Mouse (Mus musculus) cerebellum, adult 9-10 months (tissue): Measurements from ENCODE around the gene Efcab2.
A peak's percentile ranks its signal among the peaks of the same experiment; 100 is the strongest.
"Not testable (repeated sequence)": the region's sequence is repeated elsewhere in the genome, so short reads cannot be mapped to it uniquely, and the experiment has no call there.

Source experiments
- DNase-seq: peaks from one replicate; pipeline ENCODE4 v3.0.0; 2022

Efcab2 gene

DNA sequence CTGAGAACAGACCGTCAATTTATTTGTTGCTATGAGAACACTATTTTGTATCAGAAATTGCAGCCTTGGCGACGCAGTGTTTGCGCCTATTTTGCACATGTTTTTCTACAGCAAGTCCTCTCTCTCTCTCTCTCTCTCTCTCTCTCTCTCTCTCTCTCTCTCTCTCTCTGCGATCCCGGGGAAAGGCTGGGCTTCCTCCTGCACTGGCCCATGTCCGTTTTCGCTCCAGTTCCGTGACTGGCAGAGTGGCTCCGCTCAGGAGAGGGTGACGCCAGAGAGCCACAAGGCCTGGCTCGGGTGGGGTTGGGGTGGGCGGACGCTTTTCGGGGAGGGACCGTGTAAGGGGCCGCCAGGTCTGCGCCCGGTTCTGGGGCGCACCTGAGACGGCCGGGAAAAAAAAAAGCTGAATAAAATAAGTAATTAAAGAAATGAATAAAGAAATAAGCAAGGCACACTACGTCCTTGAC is 407 bp upstream of the Efcab2 start:
- DNase-seq, result peak; percentile 90

DNA sequence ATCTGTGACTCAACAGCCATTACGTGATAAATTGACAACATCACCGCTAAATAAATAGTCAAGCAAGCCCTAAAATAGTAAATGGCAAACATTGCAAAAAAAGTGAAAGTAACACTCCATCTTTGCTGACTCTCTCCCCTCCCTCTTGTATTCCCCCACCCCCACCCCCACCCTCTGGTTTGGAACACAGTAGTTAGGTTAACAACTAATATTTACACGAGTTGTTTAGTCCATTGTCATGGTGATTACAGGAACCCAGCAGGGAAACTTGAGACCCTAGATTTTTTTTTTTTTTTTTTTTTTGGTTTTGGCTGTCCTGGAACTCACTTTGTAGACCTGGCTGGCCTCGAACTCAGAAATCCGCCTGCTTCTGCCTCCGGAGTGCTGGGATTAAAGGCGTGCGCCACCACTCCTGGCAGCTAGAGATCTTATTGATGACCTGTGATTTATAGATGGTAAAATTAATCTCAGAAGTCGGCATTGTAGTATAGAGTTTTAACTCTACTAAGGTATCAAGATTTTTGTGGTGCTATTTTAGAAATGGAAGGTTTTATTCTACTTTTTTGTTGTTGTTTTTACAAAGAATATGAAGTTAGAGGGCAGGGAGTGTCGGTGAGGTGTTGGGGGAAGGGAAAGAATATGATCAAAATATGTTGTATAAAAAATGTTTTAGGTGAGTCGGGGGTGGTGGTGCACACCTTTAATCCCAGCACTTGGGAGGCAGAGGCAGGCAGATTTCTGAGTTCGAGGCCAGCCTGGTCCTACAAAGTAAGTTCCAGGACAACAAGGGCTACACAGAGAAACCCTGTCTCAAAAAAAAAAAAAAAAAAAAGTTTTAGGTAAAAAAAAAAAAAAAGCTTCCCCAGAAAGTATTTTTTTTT is 1.1 kb downstream of the Efcab2 start:
- DNase-seq, result peak; percentile 61

DNA sequence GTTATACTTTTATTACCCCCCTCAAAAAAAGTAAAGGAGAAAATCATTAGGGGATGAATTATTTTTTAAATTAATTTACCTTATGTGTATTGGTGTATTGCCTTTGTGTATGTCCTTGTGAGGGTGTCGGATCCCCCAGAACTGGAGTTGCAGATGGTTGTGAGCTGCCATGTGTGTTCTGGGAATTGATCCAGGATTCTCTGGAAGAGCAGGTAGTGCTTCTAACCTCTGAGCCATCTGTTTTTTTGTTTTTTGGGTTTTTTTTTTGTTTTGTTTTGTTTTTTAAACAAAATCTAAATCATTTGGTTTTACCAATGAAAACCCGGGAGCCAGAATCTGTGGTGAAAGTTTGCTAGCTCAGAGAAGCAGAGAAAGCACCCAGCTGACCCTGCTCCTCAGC is 1.8 kb downstream of the Efcab2 start:
- DNase-seq, result peak; percentile 81

DNA sequence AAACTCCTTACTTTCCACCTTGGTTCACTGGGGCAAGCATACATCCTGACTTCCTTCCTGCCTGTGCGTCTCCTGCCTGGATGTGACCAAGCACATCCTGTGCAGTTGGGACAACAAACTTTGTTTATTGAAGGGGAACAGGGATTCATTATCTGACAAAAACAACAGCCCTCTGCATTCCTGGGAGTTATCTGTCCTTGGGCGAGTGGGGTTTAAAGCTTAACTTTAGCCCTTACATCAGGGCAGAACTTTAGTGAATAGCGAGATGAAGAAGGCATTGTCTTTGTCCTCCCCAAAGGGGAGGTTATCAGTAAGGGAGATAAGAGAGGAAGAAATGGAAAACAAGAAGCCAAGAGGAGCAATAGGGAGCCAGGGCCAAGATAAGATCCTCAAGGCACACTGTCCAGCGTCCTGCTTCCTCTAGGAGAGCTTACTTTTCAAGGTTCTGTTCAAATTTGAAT is 3.0 kb downstream of the Efcab2 start:
- peak; percentile 30 for DNase-seq

DNA sequence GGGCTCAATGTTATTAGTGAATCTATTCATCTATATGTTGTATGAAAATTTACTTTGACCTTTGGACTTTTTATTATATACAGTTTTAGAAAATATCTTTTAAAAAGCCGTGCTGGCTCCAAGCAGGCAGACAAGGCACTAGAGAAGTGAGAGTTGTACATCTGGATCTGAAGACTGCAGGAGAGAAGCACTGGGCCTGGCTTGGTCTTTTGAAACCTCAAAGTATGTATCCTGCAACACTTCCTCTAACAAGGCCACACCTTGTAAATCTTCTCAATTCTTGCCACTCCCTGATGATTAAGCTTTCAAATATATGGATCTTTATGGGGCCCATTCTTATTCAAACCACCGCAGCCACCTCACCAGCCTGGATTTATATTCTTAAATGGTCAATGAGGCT is 7.5 kb downstream of the Efcab2 start:
- not testable (repeated sequence) for DNase-seq

DNA sequence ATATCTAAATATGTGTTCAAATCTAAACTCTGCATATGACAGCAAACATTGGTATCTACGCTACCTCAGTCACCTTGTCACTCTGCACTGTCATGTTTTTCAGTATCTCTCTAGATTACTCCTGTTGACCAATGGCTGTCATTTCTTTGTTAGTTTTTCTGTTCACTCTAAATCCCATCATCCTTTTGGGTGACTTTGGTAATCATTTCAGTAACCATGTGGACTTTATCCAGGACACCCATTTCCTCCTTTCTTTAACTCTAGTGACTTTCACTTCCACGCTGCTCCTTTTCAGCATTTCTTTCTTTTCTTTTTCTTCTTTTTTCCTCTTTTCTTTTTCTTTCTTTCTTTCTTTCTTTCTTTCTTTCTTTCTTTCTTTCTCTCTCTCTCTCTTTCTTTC is 13.7 kb downstream of the Efcab2 start:
- no peak for DNase-seq

DNA sequence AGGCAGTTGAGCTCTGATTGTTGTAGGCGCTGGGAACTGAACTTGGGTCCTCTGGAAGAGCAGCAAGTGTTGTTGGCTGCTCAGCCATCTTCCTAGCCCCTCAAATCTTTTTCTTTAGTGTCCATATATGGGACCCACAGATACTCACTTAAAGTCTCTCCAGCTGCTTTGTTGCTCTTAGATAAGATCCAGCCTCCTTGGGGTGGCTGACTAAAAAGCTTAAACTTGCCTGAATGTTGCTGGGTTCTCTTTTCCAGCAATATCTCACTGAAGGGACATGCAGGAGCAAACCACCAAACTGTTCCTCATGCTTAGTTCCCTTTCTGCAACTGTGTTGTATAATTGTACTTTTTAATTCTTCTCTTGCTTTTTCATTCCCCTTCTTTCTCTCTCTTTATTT is 17.8 kb downstream of the Efcab2 start:
- no peak for DNase-seq

DNA sequence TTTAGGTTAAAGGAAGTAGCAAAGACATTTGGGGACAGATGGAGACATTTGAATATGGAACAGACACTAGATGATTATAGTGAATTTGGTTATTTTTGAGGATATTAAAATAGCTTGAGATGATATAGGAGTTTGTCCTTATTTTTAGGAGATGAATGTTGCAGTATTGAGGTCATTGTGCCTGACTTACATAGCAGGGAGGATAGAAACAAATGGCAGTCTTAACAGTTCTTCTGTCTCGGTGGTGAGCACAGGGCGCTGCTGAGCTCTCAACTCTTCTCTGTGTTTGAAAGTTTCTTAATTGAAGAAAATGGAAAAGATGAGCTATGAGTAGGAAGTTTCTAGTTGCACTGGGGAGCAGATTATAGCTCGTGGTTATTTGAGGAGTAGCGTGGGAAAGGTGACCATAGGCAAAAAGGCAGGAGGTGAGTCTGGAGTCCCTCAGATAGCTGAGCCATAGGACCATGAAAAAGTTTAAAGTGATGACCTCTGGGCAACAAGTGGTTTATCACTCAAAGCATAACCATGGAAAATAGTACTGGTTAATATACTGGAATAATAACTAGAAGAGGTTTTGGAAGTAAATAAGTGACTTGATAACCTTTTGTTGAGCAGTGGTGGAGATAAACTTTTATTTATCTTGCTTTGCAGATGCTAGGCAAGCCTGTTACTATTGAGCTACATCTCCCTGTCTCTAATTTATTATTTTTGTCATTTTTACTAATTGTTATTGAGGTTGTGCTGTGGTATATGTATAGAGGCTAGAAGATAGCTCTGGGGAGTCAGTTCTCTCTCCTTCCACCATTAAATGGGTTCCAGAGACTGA is 25.9 kb downstream of the Efcab2 start:
- no peak for DNase-seq

DNA sequence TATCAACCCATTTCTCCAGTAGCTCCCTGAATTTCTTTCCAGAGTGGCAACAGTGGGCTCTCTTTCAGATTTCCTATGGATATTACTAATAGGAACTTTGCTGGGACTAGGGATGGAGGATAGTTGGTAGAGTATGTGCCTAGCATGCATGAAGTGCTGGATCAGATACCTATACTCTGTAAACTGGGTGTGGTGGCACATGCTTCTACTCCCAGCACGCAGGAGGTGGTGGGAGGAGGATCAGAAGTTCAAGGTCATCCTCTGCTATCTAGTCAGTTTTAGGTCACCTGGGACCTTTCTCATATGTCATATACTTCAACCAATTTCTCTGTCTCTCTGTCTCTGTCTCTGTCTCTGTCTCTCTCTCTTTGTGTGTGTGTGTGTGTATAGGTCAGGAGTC is 27.7 kb downstream of the Efcab2 start:
- no peak for DNase-seq

DNA sequence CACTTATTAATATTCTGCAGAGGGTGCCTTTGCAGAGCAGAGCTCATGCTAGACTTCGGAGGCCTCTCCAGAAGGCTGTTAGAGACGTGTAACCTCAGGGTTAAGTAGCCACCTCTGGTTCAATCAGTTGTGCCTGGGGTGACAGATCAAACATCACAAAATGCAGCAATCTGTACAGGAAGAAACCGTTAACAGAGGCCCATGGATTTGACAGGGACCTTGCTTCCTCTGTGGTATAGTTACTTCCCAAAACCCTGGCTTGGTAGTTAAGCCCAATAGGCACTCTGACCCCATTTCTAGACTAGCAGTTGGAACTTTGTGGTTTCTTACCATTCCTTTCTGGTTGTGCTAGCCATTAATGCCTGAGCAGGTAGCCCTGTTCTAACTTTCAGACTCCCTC is 38.5 kb downstream of the Efcab2 start:
- no peak for DNase-seq

DNA sequence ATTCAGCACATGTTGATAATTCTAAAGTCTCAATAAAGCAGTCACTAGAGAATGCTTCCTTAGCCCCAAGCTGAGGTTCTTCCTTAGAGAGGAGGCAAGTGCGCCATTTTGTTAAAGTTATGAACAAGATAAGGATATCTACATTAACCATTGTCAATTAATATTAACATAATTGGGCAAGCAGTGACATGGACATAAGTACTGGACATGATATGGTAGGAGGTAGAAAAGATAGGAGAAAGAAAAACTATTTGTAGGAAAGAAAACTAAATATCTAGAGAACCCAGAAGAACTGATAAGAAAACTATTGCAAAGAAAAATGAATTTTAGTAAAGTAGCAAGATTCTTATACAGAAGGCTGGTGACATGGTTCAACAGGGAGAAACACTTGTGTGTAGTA is 41.2 kb downstream of the Efcab2 start:
- no peak for DNase-seq

DNA sequence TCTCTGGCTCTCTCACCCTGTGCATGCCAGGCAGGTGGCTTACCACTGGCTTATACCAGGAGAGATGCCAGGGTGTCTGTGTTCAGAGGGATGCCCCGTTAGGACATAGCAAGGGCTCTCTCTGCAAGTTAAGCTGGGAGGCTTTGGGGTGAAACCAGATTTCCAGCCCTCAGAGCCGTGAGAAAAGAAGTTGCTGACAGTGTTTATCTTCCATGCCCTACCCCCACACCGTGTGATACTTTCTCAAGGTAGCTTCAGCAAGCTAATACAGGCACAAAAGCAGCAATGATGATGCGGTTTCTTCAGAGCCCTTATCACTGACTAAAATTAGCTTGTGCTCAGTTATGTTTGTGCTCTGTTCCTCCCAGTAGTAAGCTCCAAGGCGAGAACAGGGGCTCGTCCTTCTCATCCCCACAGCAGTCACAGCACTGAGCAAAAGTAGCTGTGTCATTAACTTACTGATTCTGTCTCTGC is 42.4 kb downstream of the Efcab2 start:
- DNase-seq, result peak; percentile 57

DNA sequence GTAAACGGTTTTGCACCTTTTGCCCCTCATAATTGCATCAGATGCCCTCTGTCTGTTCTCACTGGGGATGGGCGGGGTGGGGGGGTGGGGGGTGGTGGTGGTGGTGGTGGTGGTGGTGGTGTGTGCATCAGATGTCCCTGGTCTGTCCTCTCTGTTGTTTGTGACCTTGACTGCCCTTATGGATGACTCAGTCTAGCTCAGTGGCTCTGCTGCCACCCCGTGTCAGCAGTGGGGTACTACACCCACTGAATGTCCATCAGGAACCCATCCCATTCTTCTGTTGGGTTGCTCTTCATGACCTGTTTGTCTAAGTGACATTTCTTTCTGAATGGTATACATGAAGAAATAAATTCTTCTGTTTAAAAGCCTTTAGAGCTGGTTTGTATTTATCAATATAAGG is 43.3 kb downstream of the Efcab2 start:
- peak; percentile 94 for DNase-seq

DNA sequence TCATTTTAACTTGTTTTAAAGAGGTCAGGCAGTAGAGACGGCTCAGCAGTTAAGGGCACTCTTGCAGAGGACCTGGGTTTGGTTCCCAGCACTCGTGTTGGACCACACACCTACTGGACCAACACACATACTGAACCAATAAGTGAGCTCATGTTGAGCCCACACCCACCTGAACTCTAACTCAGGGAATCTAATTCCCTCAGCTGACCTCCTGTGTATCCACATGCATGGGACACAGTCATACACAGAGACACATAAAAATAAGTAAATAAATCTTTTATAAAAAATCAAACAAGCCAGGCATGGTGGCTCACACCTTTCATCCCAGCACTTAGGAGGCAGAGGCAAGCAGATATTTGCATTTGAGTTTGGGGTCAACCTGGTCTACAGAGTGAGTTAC is 44.0 kb downstream of the Efcab2 start:
- no peak for DNase-seq

DNA sequence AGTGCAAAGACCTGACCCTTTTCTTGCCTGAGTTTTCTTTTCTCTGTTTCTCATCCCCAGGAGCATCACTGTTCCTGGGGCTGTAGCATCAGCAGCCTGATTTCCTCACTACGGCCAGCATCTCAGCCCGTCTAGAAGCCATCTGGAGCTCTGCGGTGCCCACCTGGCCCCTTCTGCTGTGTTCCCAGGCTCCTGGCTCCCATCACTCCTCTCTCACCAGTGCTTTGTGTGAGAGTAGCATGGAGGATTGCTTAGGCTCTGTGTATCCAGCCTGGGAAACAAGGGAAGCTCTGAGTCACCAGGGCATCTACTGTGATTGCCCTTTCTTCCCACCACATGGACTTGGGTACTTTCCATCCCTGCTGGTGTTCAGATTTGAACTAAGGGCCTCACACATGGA is 48.2 kb downstream of the Efcab2 start:
- peak; percentile 98 for DNase-seq

DNA sequence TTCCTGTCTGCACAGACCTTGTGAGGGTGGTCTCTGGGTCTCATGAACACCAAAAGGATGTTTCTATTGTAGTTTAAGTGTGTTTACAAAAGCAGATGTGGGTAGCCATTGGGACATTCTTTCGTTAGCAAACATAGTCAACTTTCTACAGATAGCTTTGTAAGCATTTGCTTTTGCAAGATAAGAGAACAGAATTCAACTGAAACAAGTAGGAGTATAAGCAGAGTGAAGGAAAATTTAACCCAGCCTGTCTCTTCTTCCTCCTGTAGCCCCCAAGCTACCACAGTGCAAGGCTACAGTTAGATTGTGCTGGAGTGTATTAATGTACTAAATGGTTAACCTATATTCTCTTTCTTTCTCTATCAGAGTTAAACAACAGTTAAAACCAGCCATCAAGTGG is 49.2 kb downstream of the Efcab2 start:
- DNase-seq, result no peak

DNA sequence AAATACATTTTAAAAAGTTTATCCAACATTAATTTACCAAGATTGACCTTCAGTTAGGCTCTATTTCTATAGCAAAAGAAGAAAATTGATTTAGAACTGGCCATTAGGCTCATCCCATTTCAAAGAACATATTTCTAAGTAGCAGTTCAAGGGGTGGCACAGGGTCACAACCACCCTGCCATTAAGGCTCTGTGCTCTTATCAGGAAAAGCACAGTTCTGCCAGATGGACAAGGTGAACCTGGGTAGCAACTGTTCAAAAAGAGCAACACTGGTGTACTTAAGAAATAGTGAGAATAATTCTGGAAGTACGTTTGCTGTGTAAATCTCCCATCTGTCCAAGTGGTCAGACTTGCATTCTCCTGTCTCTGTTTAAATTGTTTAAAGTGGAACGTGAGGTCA is 52.1 kb downstream of the Efcab2 start:
- DNase-seq, result no peak

DNA sequence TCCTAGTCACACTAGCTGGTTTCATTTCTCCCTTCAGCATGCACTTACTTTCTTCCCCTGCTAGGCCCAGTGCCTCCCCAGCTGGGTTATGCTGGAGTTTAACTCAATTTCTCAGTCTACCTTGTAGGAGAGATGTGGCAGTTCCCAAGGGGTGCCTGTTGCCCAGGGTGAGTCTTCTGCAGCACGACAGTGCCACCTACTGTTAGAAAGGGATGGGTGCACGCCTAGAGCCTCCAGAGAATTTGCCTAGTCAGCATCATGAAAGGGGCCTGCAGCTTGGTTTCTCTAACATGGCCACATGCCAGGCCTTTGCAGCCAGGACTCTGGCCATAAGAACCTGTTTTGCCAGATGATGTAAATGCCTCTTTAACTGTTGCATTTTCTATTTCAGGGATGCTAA is 57.8 kb downstream of the Efcab2 start:
- peak; percentile 93 for DNase-seq

DNA sequence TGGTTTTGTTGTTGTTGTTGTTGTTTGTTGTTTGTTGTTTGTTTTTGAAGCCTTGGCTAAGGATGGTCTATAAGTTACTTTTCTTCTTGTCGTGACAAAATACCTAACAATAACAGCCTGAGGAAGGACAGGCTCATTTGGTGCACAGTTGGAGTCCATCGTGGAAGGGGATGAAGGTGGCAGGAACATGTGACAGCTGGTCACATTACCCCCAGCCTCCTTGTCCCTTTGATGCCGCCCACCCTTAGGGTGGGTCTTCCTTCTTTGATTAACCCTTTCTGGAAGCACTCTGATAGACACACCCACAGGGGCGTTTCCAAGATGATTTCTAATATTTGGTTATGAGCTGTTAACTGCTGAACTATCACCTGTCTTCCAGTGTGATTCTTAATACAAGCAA is 58.3 kb downstream of the Efcab2 start:
- DNase-seq, result no peak

DNA sequence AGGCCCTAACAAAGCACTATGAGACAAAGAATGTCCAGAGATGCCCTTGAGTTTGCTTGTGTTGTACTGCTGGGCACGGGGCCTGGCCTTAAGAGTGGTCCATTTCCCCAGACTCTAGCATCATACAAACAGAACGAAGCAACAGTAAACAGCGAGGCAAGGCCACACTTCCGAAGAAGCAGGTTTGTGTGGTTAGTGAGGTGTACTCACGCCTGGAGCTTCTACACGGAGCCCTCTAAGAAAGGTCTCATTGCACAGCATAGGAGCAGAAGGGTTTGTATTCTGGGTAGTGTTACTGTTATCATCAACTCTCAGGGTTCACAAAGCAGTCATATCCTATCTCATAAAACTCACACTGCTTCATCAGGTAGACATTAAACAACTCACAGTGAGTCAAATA is 61.7 kb downstream of the Efcab2 start:
- DNase-seq, result no peak

DNA sequence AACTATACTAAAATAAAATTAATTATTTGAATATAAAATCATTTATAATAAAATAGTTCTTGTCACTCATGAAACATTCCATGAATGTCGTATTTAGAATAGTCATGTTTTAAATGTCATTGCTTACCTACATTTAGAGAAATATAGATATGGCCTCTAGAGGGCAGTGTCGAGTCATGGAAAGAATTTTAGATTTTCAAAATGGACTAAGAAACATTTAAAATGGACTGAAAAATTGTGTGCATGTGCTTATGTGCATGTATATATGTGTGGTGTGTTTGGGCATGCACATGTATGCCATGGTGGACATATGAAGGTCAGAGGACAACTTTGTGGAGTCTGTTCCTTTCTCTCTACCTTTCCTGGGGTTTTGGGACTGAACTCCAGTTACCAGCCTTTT is 62.4 kb downstream of the Efcab2 start:
- DNase-seq, result peak; percentile 68

DNA sequence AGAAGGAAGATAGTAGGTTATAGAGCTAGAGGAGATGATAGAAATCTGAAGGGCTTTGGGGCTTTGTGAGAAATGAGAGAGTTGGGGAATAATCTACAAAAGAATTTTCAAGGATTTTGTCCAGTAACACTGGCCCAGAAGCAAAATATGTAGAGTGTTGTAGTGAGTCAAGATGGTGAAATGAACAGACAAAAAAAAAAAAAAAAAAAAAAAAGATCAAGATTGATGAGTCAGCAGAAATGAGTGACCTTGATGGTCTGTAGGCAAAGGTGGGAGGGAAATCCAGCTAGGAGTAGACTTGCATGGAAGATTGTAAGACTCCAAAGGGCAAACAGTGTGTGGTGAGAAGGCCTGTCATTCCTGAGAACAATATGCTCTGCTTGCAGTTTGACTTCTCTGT is 78.0 kb downstream of the Efcab2 start:
- DNase-seq, result no peak

DNA sequence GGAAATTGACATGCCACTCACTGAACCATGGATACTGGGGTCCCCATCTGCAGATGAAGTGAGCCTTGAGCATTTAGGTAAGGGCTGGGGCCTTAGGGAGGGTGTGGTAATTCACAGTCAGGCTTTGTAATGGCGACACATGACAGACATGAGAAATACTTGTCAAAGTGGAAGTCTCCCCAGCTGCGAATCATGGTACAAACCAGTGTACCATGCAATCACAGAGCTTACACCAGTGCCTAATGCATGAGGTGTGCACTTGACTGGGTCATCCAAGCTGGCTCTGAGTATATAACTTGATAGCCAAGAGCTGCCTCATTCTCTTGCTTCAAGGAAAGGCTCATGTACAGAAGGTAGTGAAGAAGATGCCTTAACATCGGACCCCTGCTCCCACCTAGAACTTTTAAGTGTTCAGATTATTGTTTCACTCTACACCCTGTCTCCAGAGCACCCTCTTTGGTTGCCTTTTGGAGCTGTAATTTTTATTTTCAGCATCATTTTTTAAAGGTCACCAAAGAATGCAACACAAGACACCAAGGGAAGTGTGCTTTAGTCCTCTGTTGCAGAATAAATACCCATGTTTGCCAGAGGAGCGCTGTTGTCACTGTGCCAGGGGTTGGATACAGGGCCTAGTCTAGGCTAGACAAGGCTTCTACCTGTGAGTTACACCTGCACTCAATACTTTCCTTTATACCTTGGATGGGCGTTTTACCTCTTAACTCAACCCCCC is 79.4 kb downstream of the Efcab2 start:
- no peak for DNase-seq
